Mouse (Mus musculus): ENCODE results near the gene Gm884. TPM values are rescaled to one million over a fixed set of nuclear protein-coding genes. Genes with fewer than 3 reads are reported as not detected.
A peak's percentile ranks its signal among the peaks of the same experiment; 100 is the strongest.

The Gm884 gene
- total RNA-seq (2017): not detected in 2 replicates

- no peak for ATAC-seq (replicated peaks; ENCODE audit: low read depth, poor library complexity, severe bottlenecking)
These were observed at the start of gene Gm884 for GRCm38 (mm10) chr11:103621040-103621439. Gene Gm884 (minus strand): TSS chr11:103621140.

- ATAC-seq (replicated peaks; ENCODE audit: low read depth, poor library complexity, severe bottlenecking): no peak
These were observed 46.0 kb upstream of the Gm884 start for GRCm38 (mm10) chr11:103666907-103667426.

- ATAC-seq (replicated peaks; ENCODE audit: low read depth, poor library complexity, severe bottlenecking): no peak
These were observed 45.4 kb upstream of the Gm884 start for GRCm38 (mm10) chr11:103666181-103666906.

DNA sequence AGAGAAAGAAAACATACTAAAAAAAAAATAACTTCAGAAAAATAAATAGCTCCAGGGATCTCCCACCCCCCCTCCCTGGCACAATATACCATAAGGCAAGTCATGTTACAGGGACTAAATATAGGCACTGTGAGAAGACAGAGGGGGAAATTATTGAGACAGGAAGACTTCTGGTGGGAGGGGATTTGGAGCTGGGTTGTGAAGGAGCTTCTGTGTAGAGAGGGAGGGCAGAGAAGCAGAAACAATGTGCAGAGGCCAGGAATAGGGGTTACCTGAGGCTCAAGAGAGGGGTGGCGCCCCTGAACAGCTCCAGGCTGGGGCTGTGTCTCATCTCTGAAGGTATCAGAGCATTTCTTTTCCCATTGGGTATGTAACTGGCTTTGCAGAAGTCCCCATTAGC, 44.8 kb upstream of the Gm884 start:
- ATAC-seq (replicated peaks; ENCODE audit: low read depth, poor library complexity, severe bottlenecking): no peak

DNA sequence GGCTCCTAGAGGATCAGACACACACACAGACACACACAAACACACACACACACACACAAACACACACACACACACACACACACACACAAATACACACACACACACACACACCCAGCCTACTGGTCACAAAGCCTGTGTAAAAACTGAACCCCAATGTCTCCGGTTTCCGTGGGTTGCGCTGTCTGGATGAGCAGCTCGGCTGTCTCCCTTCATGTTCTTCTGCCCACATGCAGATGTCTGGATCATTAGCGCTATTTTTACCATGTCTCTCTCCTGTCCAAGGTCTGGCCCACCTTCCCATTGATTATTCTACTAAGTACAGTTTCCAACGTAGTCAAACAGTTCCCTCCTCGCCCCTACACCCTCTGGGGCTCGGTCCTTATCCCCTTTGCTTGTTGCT, 42.2 kb upstream of the Gm884 start:
- ATAC-seq (replicated peaks; ENCODE audit: low read depth, poor library complexity, severe bottlenecking): no peak

DNA sequence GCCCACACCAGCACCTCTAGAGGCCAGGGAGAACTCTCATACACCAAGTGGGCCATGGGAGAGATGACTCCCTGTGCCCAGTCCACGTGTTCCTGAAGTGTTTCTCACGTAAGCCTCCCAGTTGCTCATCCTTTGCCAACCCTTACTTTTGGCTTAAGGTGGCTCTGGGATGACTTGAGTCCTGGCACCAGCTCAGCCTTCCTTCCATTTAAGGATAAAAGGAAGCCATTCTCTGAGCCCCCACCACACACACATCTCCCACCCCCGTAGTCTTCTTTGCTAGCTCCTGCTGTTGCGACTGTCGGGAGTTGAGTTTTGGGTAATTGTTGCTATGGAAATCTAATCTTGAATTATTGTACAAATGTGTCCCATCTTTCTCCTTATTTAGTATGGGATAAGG, 41.6 kb upstream of the Gm884 start:
- no peak for ATAC-seq (replicated peaks; ENCODE audit: low read depth, poor library complexity, severe bottlenecking)

DNA sequence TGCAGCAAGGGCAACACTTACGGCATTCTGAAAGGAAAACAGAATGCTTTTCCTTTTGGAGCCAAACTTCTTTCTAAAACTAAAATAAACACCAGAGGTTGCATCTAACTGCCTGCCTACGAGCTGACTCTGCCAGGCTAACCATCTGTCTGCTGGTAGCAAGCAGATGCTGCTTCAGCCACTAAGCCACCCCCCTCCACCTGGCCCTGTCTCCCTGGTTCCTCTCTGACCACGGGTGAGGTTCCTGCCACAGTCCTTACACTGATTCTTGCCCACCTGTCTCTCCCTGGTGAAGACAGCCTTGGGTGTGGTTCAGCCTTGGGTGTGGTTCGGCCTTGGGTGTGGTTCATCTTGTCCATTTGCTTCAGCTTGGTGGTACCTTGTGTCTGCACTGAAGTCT, 40.9 kb upstream of the Gm884 start:
- ATAC-seq (replicated peaks; ENCODE audit: low read depth, poor library complexity, severe bottlenecking): no peak

DNA sequence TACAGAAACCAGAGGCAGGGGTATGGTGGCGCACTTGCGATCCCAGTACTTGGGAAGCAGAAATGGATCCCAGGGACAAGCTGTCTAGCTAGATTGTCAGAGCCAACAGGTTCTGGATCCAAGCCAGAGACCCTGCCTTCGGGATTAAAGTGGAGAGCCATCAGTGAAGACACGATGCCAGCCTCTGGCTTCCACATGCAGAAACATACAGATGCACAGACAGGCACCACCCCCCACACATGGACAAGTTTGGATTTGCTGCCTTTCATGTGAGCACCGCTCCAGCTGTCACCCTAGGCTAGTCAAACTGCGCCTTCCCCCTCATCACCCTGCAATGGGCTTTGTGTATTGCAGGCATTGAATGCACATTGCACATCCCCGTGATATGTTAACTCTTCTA, 37.2 kb upstream of the Gm884 start:
- no peak for ATAC-seq (replicated peaks; ENCODE audit: low read depth, poor library complexity, severe bottlenecking)

DNA sequence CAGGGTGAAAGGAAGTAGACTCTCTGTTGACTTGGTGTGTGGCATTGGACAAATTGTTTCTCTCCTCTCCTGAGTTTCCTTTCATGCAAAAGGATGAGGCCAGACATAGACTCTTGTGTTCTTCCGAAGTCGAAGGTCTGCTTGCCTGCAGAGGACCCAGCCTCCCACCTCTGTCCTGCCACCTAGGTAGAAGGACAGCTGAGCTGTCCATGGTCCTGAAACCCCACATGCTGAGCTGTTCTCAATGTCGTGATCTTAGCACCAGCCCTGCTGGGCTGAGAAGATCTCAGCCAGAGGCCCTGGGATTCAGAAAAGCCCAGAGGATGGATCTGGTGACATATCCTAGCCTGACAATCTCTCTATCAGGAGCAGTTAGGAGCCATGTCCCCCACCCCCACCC, 35.6 kb upstream of the Gm884 start:
- ATAC-seq (replicated peaks; ENCODE audit: low read depth, poor library complexity, severe bottlenecking): peak; percentile 56; the same call in 1 of the 2 replicates

GRCm38 (mm10) chr11:103653359-103653965, 32.5 kb upstream of the Gm884 start:
- no peak for ATAC-seq (replicated peaks; ENCODE audit: low read depth, poor library complexity, severe bottlenecking)

- no peak for ATAC-seq (replicated peaks; ENCODE audit: low read depth, poor library complexity, severe bottlenecking)
These were observed 30.5 kb upstream of the Gm884 start for GRCm38 (mm10) chr11:103651426-103651825.

GRCm38 (mm10) chr11:103649983-103650493, 29.1 kb upstream of the Gm884 start:
- no peak for ATAC-seq (replicated peaks; ENCODE audit: low read depth, poor library complexity, severe bottlenecking)

- 0 out of 2 replicates have a peak, but pooled peaks have one; percentile 11 for ATAC-seq (replicated peaks; ENCODE audit: low read depth, poor library complexity, severe bottlenecking)
These were observed 28.5 kb upstream of the Gm884 start, which contains the start of gene Rprml for GRCm38 (mm10) chr11:103649301-103649982. Gene Rprml (plus strand): TSS chr11:103649570.

DNA sequence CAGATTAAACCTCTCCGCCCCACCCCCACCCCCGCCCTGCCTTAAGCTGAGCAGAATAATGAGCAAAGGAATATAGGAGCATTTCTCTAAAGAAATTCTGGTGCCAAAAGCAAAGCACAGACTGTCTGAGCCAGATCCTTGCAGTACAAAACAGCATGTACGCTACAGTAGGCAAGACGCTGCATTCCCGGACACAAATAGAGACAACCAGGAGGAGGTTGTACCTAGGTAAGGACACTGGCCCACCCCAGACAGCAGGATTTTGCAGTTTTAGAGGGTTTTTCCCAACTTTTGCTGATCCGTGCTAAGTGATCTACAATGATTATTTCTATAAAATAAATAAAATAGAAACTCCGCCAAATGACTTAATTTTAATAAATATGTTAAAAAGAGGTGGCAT, 27.7 kb upstream of the Gm884 start:
- ATAC-seq (replicated peaks; ENCODE audit: low read depth, poor library complexity, severe bottlenecking): no peak

GRCm38 (mm10) chr11:103647921-103648620, 27.1 kb upstream of the Gm884 start:
- ATAC-seq (replicated peaks; ENCODE audit: low read depth, poor library complexity, severe bottlenecking): no peak

- no peak for ATAC-seq (replicated peaks; ENCODE audit: low read depth, poor library complexity, severe bottlenecking)
These were observed 25.4 kb upstream of the Gm884 start for GRCm38 (mm10) chr11:103646301-103646700.

GRCm38 (mm10) chr11:103645731-103646130, 24.8 kb upstream of the Gm884 start:
- no peak for ATAC-seq (replicated peaks; ENCODE audit: low read depth, poor library complexity, severe bottlenecking)

GRCm38 (mm10) chr11:103643211-103643610, 22.3 kb upstream of the Gm884 start:
- ATAC-seq (replicated peaks; ENCODE audit: low read depth, poor library complexity, severe bottlenecking): no peak

DNA sequence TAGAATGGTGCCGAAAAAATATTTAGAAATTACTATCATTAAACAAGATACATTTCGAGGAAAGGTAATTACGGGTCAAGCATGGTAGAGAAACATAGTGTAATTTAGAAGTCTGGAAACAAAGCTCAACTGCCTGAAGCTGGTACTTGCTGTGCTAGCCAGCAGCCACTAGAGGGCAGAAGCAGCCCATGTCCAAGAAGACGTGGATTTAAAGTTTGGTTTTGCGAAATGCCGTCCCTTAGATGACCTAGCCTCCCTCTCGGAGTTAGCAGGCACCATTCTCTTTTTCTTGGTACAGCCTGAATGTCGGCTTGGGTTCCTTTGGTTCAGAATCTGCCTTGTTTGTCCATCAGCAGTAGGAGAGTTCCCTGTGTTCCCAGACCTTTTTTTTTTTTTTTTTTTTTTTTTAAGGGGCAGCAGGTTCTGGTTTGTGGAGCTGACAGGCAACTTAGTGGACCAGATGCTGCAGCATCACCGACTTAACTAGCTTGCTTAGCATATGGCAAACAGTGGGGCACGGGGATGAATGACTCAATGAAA, 18.5 kb upstream of the Gm884 start:
- peak; percentile 58 for ATAC-seq (replicated peaks; ENCODE audit: low read depth, poor library complexity, severe bottlenecking)

GRCm38 (mm10) chr11:103638790-103639189, 17.9 kb upstream of the Gm884 start, which contains the start of gene Lyzl6:
Gene Lyzl6 (minus strand): TSS chr11:103638890.
- no peak for ATAC-seq (replicated peaks; ENCODE audit: low read depth, poor library complexity, severe bottlenecking)
